In genomic region chr2:43727693-43728092, GRCm38 (mm10) we compare ENCODE assay signal across 16 mouse cellular contexts. TPM values are rescaled to one million over a fixed set of nuclear protein-coding genes. Genes with fewer than 3 reads are reported as not detected.
DNase-seq lines count a peak whose midpoint lies in the region; ATAC-seq and TF ChIP-seq lines count a peak whose summit lies in the region.
"Had no signal": no experiment of that assay in that cellular context is flagged by ENCODE, and none has a peak within 500 bp of the region (broad histone marks: within the 10 kb centered on the region; RNA-seq: fewer than 3 reads in every experiment).

No protein-coding gene starts in this region.

- no peaks in the 10 kb centered on the region for H3K36me3 ChIP-seq in testis, adult 2 months (ENCODE audit: control insufficient read depth, insufficient read depth, low read length)
- no peaks in the 10 kb centered on the region for H3K36me3 ChIP-seq in megakaryocyte, embryonic 14.5 days (replicated peaks; ENCODE audit: low read length)
- H3K36me3 ChIP-seq: forebrain, embryonic 12.5 days; limb, embryonic 13.5 days; midbrain, embryonic 10.5 days; neural tube, embryonic 13.5 days had no signal

- no peak for TF ChIP-seq POLR2A in testis, adult 2 months (IDR thresholded peaks at IDR 0.05; ENCODE audit: control insufficient read depth, low read depth, low read length)

- H3K4me1 ChIP-seq in testis, adult 2 months (ENCODE audit: control insufficient read depth, insufficient read depth, low read length), result peaks cover 2% of the 10 kb centered on the region; the same call in 1 of the 2 replicates
- peaks cover 13% of the 10 kb centered on the region for H3K4me1 ChIP-seq in megakaryocyte, embryonic 14.5 days
- H3K4me1 ChIP-seq: forebrain, embryonic 12.5 days had no signal

- H3K27me3 ChIP-seq in testis, adult 2 months (ENCODE audit: control insufficient read depth, insufficient read depth, low read length), result no peaks in the 10 kb centered on the region
- no peaks in the 10 kb centered on the region for H3K27me3 ChIP-seq in megakaryocyte, embryonic 14.5 days (replicated peaks)
- H3K27me3 ChIP-seq: forebrain, embryonic 12.5 days; neural tube, embryonic 13.5 days had no signal

- H3K9me3 ChIP-seq in megakaryocyte, embryonic 14.5 days, result peaks cover 4% of the 10 kb centered on the region; the same call in 1 of the 2 replicates
- H3K9me3 ChIP-seq: forebrain, embryonic 12.5 days; limb, embryonic 13.5 days; midbrain, embryonic 10.5 days; neural tube, embryonic 13.5 days had no signal

- no peak for DNase-seq in testis, postnatal 14 days (ENCODE audit: low spot score)
- peak; percentile 30 for DNase-seq in thymus, postnatal 4 days
- no peak for DNase-seq in neural tube, embryonic 10.5 days (ENCODE audit: extremely low spot score, low spot score)
- no peak for DNase-seq in layer of hippocampus, adult 2 months (ENCODE audit: low spot score in 2 of 2)
- DNase-seq in cerebellum, adult 18-20 months, result no peak
- DNase-seq: adrenal gland, adult 8-10 months; gastrocnemius, postnatal 36 days; heart, postnatal 4 days; right cerebral cortex, postnatal 14 days had no signal

- TF ChIP-seq CTCF in testis, adult 2 months (IDR thresholded peaks at IDR 0.05; ENCODE audit: control insufficient read depth, insufficient read depth, insufficient replicate concordance, low read depth, low read length), result no peak
- TF ChIP-seq CTCF in layer of hippocampus, adult 2 months (conservative IDR thresholded peaks at IDR 0.05), result no peak

- no peak overlapping the region for H3K27ac ChIP-seq in testis, adult 2 months (ENCODE audit: control insufficient read depth, insufficient read depth, low read depth, low read length)
- no peak overlapping the region for H3K27ac ChIP-seq in layer of hippocampus, adult 2 months
- H3K27ac ChIP-seq: forebrain, embryonic 12.5 days; limb, embryonic 13.5 days; midbrain, embryonic 10.5 days; neural tube, embryonic 13.5 days had no signal

- ATAC-seq in common myeloid progenitor, adult 5-6 weeks (replicated peaks; ENCODE audit: low read depth, poor library complexity, severe bottlenecking), result peak; percentile 84

- peak overlapping the region; percentile 36; the same call in 1 of the 2 replicates for H3K4me3 ChIP-seq in testis, adult 2 months (ENCODE audit: control insufficient read depth, low read depth, low read length)
- peak overlapping the region; percentile 38 for H3K4me3 ChIP-seq in megakaryocyte, embryonic 14.5 days (replicated peaks)
- H3K4me3 ChIP-seq in layer of hippocampus, adult 2 months, result no peak overlapping the region
- H3K4me3 ChIP-seq: forebrain, embryonic 12.5 days; limb, embryonic 13.5 days; midbrain, embryonic 10.5 days; neural tube, embryonic 13.5 days had no signal

RNA-seq across cellular contexts. Expression of gene Arhgap15, which starts 20.9 kb away (rescaled TPM):
- 0.36 and 0.43 TPM in 2 replicates for polyA plus RNA-seq in testis, adult 2 months (2012; rRNA removed)
- total RNA-seq in common myeloid progenitor, adult 5-6 weeks (2017), result 106 and 134 TPM in 2 replicates
- polyA plus RNA-seq in megakaryocyte, embryonic 14.5 days (2012; ENCODE audit: insufficient read depth, low replicate concordance), result 0.25 TPM in 1 of 2 replicates, not detected in the other
- 1 to 10 TPM; 9.4 to 9.5 TPM for total RNA-seq in layer of hippocampus, adult 2 months (2021)

Comparison
In these comparisons a context has a peak if more than half of its experiments do, and no peak if none do; other contexts are left out.
1. RNA of gene Arhgap15, which starts 20.9 kb away (total RNA-seq): 106 to 134 TPM in common myeloid progenitor, adult 5-6 weeks; 9.4 to 9.5 TPM in layer of hippocampus, adult 2 months; every median in the first group is over 10 times any median in the second.